Mouse (Mus musculus): ENCODE measurements at regions not wholly inside any gene's neighbourhood (a gene's known extent, or its start where the extent isn't known, plus 50 kb on each side); places are given as distances from the start of the nearest gene placed in this dataset.

GRCm38 (mm10) chr13:59880055-59880454 is 57.1 kb upstream of the Tut7 start:
- TF ChIP-seq CTCF (IDR thresholded peaks at IDR 0.05; ENCODE audit: low read depth) (no peak), EP300 (optimal IDR thresholded peaks at IDR 0.05) (no peak)
